Mouse (Mus musculus) small intestine, adult 2 months (tissue): Measurements from ENCODE around the gene Hlcs. TPM values are rescaled to one million over a fixed set of nuclear protein-coding genes. Genes with fewer than 3 reads are reported as not detected.

Source experiments
- H3K27ac ChIP-seq: fragments of 200-500 bp; 2 replicates; pipeline ENCODE4 v1.5.1; 2012; ENCODE audit warnings: low read depth, low read length, control low read depth, inconsistent platforms; ENCODE audit not compliant: insufficient read depth
- H3K27me3 ChIP-seq: fragments of 200-500 bp; 2 replicates; pipeline ENCODE4 v1.6.1; 2012; ENCODE audit warnings: mild to moderate bottlenecking, moderate library complexity, low read length, inconsistent platforms; ENCODE audit not compliant: control insufficient read depth, insufficient read depth
- H3K36me3 ChIP-seq: fragments of 200-500 bp; 2 replicates; pipeline ENCODE4 v1.6.1; 2012; ENCODE audit warnings: mild to moderate bottlenecking, low read length, control low read depth, inconsistent platforms; ENCODE audit not compliant: control insufficient read depth, insufficient read depth
- H3K4me1 ChIP-seq: fragments of 200-500 bp; 2 replicates; pipeline ENCODE4 v1.6.1; 2012; ENCODE audit warnings: low read length, inconsistent platforms, mixed read lengths; ENCODE audit not compliant: control insufficient read depth, insufficient read depth, insufficient read length
- H3K4me3 ChIP-seq: fragments of 200-500 bp; 2 replicates; pipeline ENCODE4 v1.5.1; 2012; ENCODE audit warnings: low read depth, mild to moderate bottlenecking, control low read depth, inconsistent platforms, low read length, moderate library complexity
- CTCF ChIP-seq: fragments of 200-500 bp; IDR thresholded peaks from 2 replicates; pipeline ENCODE4 v1.5.1; 2012; ENCODE audit warnings: low read depth, mild to moderate bottlenecking, control low read depth, inconsistent platforms, low read length, moderate library complexity, mixed read lengths; ENCODE audit not compliant: insufficient replicate concordance, insufficient read length; ENCODE audit errors: extremely low read depth
- POLR2A ChIP-seq: fragments of 200-500 bp; IDR thresholded peaks from 2 replicates; pipeline ENCODE4 v1.6.1; 2012; ENCODE audit warnings: low read depth, mild to moderate bottlenecking, control low read depth, inconsistent platforms, low read length, moderate library complexity
- WGBS: fragments of 180-500 bp; shearing (Covaris S2); methylation state at CpG from one replicate; pipeline ENCODE4 v1.1.7; 2018; 5-methylcytosine and 5-hydroxymethylcytosine counted together
- polyA plus RNA-seq: library from polyadenylated mRNA; depleted of rRNA; stranded (reverse); fragments of >200 nt; gene quantifications from 2 replicates; pipeline ENCODE4 v1.2.3, GENCODE M21; 2012

The Hlcs gene
- polyA plus RNA-seq, 1 experiment: 3.2 TPM

DNA sequence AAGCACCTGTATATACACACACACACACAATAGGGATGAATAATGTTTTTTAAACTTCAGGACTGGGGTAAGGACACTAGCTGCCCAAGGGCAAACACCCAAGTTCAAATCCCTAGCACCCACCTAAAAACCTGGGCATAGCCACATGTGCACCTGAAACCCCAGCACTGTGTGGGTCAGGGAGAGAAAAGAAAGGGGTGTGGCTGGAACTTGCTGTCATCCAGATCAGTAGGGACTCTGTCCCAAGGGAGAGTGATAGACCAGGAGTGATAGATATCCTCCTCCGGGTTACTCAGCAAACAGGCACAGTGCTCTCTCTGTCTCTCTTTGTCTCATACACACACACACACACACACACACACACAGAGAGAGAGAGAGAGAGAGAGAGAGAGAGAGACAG, 2.0 kb downstream of the Hlcs start:
- WGBS: 60% methylated on average over 1 of the region's 1 CpGs
- H3K27ac ChIP-seq: no peak overlapping the region
- no peaks in the 10 kb centered on the region for H3K27me3 ChIP-seq
- no peaks in the 10 kb centered on the region for H3K36me3 ChIP-seq
- H3K4me1 ChIP-seq: no peaks in the 10 kb centered on the region; the same call in 1 of the 2 replicates
- no peak for TF ChIP-seq POLR2A
- no peak overlapping the region for H3K4me3 ChIP-seq

DNA sequence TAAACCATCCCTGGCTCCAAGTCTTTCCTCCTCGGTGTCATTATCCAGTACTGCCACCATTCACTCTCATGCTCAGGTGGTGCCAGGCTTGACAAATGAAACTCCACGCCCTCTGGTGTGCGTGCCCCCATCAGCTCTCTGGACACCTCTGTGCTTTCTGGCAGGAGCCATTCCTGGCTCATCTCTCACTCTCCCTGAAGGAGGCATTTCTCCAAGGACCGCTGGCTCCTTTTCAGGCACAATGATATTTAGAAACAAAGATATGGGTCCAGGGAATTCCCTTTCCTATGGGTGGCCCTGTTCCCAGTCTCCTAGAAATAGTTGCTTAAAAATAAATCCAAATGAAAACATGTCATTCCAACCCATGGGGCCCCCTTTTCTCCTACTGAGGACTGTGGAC, 4.3 kb downstream of the Hlcs start:
- WGBS: 90% methylated on average over 4 of the region's 4 CpGs
- Histone ChIP-seq H3K36me3 (no peaks in the 10 kb centered on the region), H3K4me3 (no peak overlapping the region), H3K27ac (no peak overlapping the region), H3K27me3 (no peaks in the 10 kb centered on the region), H3K4me1 (no peaks in the 10 kb centered on the region; the same call in 1 of the 2 replicates)
- TF ChIP-seq CTCF: no peak
- no peak for TF ChIP-seq POLR2A

DNA sequence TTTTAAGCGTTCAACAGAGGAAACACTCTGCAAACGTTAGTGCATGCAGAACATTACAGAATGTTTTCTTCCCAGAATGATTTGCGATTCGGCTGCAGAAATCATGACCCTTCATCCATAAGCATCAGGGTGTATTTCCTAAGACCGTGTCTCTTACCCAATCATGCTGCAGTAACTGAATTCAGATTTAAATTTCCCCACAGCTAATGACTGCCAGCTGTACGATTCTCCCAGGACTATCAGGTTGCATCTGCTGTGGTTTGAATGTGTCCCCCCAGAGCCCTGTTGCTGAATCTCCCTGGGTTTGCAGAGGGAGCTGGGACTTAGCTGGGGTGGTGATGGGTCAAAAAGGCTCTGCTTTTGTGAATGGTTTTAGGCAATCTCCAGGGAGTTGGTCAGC, 5.4 kb downstream of the Hlcs start:
- no peak for TF ChIP-seq POLR2A
- TF ChIP-seq CTCF: no peak
- 58% methylated on average over 6 of the region's 6 CpGs for WGBS
- Histone ChIP-seq H3K4me1 (peaks cover 1% of the 10 kb centered on the region), H3K27me3 (no peaks in the 10 kb centered on the region), H3K27ac (no peak overlapping the region), H3K36me3 (no peaks in the 10 kb centered on the region), H3K4me3 (no peak overlapping the region)

DNA sequence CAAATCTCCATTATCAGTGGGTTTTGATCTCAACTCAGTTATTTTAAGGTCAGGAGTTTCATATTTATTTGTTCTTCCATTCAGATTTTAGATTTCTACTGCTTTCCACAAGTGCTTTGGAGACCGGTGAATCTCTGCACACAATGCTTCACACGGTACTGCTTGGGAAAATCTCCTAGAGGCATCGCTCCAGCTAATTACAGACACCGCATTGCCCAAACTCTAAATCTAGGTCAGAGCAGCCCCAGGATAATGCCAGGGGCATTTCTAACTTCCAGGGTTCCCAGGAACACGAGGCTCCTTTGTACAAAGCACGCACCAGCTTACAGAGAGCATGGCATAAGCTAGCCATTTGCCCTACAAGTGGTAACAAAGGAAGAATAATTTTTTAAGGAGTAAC, 5.8 kb downstream of the Hlcs start:
- Histone ChIP-seq H3K36me3 (no peaks in the 10 kb centered on the region), H3K4me3 (no peak overlapping the region), H3K27ac (no peak overlapping the region), H3K4me1 (peaks cover 2% of the 10 kb centered on the region), H3K27me3 (no peaks in the 10 kb centered on the region)
- 74% methylated on average over 6 of the region's 6 CpGs for WGBS
- TF ChIP-seq POLR2A: no peak
- no peak for TF ChIP-seq CTCF

DNA sequence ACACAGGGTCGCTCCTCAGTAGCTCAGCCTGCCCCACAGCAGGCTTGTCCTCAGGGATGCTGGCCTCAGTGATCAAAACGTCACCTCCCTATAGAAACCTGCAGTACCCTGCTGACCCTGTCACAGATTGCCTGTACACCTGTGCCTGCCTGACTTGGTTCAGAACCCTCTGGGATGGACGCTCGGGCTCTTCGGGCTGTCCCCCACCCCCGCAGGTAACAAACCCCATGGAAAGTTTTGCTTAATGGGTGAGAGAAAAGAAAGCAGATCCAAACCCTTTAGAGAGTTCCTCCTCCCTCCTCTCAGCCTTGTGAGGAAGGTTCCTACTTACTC, 10.2 kb downstream of the Hlcs start:
- Histone ChIP-seq H3K4me3 (no peak overlapping the region), H3K27me3 (no peaks in the 10 kb centered on the region), H3K27ac (no peak overlapping the region), H3K36me3 (no peaks in the 10 kb centered on the region), H3K4me1 (peaks cover 2% of the 10 kb centered on the region; the same call in 1 of the 2 replicates)
- WGBS: 28% methylated on average over 6 of the region's 6 CpGs
- no peak for TF ChIP-seq POLR2A
- TF ChIP-seq CTCF: no peak

DNA sequence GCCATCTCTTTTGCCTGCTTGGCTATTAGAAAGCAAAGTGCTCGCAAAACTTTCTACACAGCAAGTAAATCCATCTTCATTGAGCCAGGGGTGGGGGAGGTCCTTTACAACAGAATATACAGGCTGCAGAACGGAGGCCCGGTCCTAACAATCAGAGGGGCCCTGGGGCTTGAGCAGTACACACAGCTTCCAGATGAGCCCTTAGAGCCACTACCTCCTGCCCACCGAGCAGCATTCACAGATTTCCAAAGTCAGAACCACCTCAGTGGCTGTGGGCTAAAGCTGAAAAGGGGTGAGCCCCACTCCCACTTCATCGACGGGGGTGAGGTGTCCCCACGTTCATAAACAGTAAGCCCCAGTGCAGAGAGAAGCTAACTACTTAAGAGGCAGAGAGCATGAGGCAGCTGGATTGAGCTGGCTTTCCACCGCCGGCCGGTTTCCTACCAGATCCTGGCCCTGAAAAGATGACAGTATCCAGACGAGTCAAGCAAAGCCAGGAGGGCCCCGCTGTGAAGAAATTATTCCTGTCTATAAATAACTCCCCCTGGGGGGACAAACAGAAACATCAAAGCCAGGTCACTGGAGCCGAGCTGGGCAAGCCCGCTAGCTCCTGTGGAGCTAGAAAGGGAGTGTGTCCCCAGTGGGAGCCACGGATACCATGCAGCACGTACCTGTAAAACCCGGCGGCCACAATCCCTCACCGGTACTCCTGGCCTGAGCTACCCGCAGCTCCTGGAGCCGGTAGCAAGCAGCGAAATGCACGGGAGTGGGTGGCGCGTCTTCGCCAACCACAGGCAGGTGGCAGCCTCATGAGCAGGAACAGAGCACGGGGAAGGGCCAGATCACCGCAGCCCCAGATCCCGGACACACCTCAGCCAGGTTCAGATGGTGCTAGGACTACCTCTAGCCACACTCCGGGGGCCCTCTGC, 10.8 kb downstream of the Hlcs start:
- Histone ChIP-seq H3K27ac (no peak overlapping the region), H3K27me3 (no peaks in the 10 kb centered on the region), H3K4me3 (peak overlapping the region; percentile 15; the same call in 1 of the 2 replicates), H3K4me1 (peaks cover 2% of the 10 kb centered on the region; the same call in 1 of the 2 replicates), H3K36me3 (no peaks in the 10 kb centered on the region)
- 0 out of 2 replicates have a peak, but pooled peaks have one; percentile 2 for TF ChIP-seq CTCF
- TF ChIP-seq POLR2A: no peak
- WGBS: 22% methylated on average over 30 of the region's 30 CpGs

DNA sequence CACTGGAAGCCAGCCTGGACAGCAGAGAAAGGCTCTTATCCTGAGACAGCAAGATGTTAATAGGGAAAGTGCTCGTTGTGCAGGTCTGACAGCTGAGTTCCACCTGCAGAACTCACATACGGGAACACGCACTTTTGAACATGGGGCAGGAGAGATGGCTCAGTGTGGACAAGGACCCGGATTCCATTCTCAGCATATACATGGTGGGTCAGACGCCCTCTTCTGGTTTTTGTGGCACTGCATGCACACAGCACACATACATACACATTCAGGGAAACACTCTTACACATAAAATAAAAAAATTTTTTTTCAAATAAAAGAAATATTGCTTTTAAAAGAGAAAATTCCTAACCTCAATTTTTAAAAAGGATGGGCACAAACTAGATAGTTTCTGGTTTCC, 11.7 kb downstream of the Hlcs start:
- Histone ChIP-seq H3K4me1 (peaks cover 2% of the 10 kb centered on the region; the same call in 1 of the 2 replicates), H3K27me3 (no peaks in the 10 kb centered on the region), H3K36me3 (no peaks in the 10 kb centered on the region), H3K27ac (no peak overlapping the region), H3K4me3 (no peak overlapping the region)
- TF ChIP-seq CTCF: no peak
- TF ChIP-seq POLR2A: no peak
- WGBS: 83% methylated on average over 5 of the region's 5 CpGs
